Mouse (Mus musculus): ENCODE measurements at regions not wholly inside any gene's neighbourhood (a gene's known extent, or its start where the extent isn't known, plus 50 kb on each side); places are given as distances from the start of the nearest gene placed in this dataset.

GRCm38 (mm10) chr6:133904501-133904900, 50.9 kb upstream of the Kap start:
- no peak for TF ChIP-seq CTCF (IDR thresholded peaks at IDR 0.05; ENCODE audit: control insufficient read depth, insufficient read depth, insufficient read length)
- TF ChIP-seq MAX (IDR thresholded peaks at IDR 0.05) = no peak
- TF ChIP-seq MYOG (IDR thresholded peaks at IDR 0.05; ENCODE audit: control insufficient read depth, extremely low read depth, insufficient read length) = no peak
- no peak for TF ChIP-seq USF1 (IDR thresholded peaks at IDR 0.05; ENCODE audit: low read depth)
- TF ChIP-seq MYOD1 (IDR thresholded peaks at IDR 0.05; ENCODE audit: control insufficient read depth, insufficient read length, low read depth) = no peak
- TF ChIP-seq CEBPB (IDR thresholded peaks at IDR 0.05; ENCODE audit: low read depth) = no peak

Data from C2C12 (cell line).